Mouse (Mus musculus): ENCODE results near the gene Mpc1.
A peak's percentile ranks its signal among the peaks of the same experiment; 100 is the strongest.
"Not testable (repeated sequence)": the region's sequence is repeated elsewhere in the genome, so short reads cannot be mapped to it uniquely, and the experiment has no call there.

Mpc1 gene

DNA sequence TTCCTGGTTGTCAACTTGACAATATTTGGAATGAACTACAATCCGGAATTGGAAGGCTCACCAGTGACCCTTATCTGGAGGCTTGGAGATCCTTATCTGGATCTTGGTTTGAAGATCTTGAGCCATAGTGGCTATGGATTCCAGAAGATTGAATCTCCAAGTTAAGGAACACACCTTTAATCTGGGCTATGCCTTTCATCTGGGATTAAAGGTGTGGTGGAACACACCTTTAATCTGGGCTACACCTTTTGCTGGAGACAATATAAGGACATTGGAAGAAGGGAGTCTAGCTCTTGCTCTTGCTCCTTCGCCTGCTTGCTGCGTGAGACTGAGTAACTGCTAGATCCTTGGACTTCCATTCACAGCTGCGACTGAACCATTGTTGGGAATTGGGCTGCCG lies 54.5 kb downstream of the Mpc1 start, which contains the start of gene Prr18:
TSS of gene Prr18 (plus strand) at position 301 of the 400 bp plus-strand sequence.
- DNase-seq: not testable (repeated sequence)

- DNase-seq: no peak
Measured at GRCm38 (mm10) chr17:8339666-8340374, 57.1 kb downstream of the Mpc1 start.

- peak; percentile 8 to 57 for DNase-seq
Measured at GRCm38 (mm10) chr17:8340407-8341359, 58.0 kb downstream of the Mpc1 start.

DNA sequence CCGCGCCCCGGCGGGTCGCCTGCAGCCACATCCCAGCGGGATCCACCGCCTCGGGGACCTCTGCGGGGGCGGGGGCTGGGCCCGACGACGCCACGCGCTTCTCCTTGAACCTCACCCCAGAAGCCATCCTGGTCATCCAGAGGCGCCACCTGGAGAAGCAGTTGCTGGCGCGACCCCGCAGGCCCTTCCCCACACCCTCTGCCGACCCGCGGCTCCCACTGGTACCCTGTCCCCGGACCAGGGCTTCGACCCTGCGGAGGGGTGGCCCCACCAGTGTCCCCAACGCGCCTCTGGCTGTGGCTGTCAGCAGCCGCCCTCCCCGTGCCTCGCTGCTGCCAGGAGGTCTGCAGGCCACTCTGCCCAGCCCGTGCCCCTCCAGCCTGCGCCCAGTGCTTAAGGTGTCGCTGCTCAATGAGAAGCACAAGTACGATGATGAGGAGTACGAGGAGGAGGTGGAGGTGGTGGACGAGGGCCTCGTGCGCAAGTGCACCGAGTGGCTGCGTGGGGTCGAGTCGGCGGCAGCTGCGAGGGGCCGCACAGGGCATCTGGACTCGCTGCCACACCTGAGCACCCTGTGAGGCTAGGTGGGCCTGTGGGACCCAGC lies 58.8 kb downstream of the Mpc1 start:
- no peak for DNase-seq

GRCm38 (mm10) chr17:8342706-8343105 lies 60.0 kb downstream of the Mpc1 start:
- DNase-seq: no peak

GRCm38 (mm10) chr17:8343416-8343815 lies 60.7 kb downstream of the Mpc1 start:
- DNase-seq: peak; percentile 65 to 83

Data from kidney, postnatal 36 days (tissue).